Mouse (Mus musculus) limb, embryonic 14.5 days (tissue): ENCODE results near the gene Dpy19l2. TPM values are rescaled to one million over a fixed set of nuclear protein-coding genes. Genes with fewer than 3 reads are reported as not detected.

ENCODE experiments used
- ATAC-seq: fragments of 200-750 bp; cut with Nextera tagmentation; 2 replicates; pipeline ENCODE4 v1.8.0; 2017; ENCODE audit warnings: low read depth, moderate number of reproducible peaks, moderate TSS enrichment; ENCODE audit not compliant: low FRiP score
- DNase-seq: peaks from one replicate; pipeline ENCODE4 v3.0.0-alpha.2; 2015; ENCODE audit warnings: low spot score
- H3K27ac ChIP-seq: fragments of 300-500 bp; sonication (generic); replicated peaks from 2 replicates; pipeline ENCODE4 v1.5.1; 2014; ENCODE audit warnings: low read depth, mild to moderate bottlenecking, low read length, moderate library complexity, mixed read lengths
- H3K27me3 ChIP-seq: fragments of 300-500 bp; sonication (generic); 2 replicates; pipeline ENCODE4 v1.6.1; 2014; ENCODE audit warnings: low read length, mixed read lengths; ENCODE audit not compliant: control insufficient read depth, insufficient read depth
- H3K36me3 ChIP-seq: fragments of 300-500 bp; sonication (generic); 2 replicates; pipeline ENCODE4 v1.6.1; 2014; ENCODE audit warnings: mild to moderate bottlenecking, low read length, moderate library complexity, mixed read lengths; ENCODE audit not compliant: control insufficient read depth, insufficient read depth
- H3K4me1 ChIP-seq: fragments of 300-500 bp; sonication (generic); 2 replicates; pipeline ENCODE4 v1.6.1; 2014; ENCODE audit warnings: antibody characterized with exemption, low read length, mixed read lengths; ENCODE audit not compliant: control insufficient read depth, insufficient read depth
- H3K4me2 ChIP-seq: fragments of 300-500 bp; sonication (generic); replicated peaks from 2 replicates; pipeline ENCODE4 v1.6.1; 2014; ENCODE audit warnings: low read depth, mild to moderate bottlenecking, low read length, moderate library complexity; ENCODE audit not compliant: severe bottlenecking
- H3K4me3 ChIP-seq: fragments of 300-500 bp; sonication (generic); replicated peaks from 2 replicates; pipeline ENCODE4 v1.5.1; 2014; ENCODE audit warnings: low read length
- H3K9ac ChIP-seq: fragments of 300-500 bp; sonication (generic); 2 replicates; pipeline ENCODE4 v1.6.1; 2014; ENCODE audit warnings: mild to moderate bottlenecking, low read depth, low read length, moderate library complexity; ENCODE audit not compliant: severe bottlenecking
- H3K9me3 ChIP-seq: fragments of 300-500 bp; sonication (generic); 2 replicates; pipeline ENCODE4 v1.6.1; 2016; ENCODE audit warnings: low read length; ENCODE audit not compliant: control insufficient read depth
- POLR2A ChIP-seq: fragments of 200-500 bp; IDR thresholded peaks from 2 replicates; pipeline ENCODE4 v1.8.0; 2012; ENCODE audit warnings: inconsistent platforms, mild to moderate bottlenecking, moderate library complexity, borderline replicate concordance; ENCODE audit not compliant: insufficient read depth, insufficient read length; ENCODE audit errors: extremely low read depth
- WGBS: fragments of 180-500 bp; shearing (Covaris S2); extraction: QIAGEN DNeasy Blood & Tissue Kit; methylation state at CpG from one replicate; pipeline ENCODE4 v1.1.7; 2014; 5-methylcytosine and 5-hydroxymethylcytosine counted together
- polyA plus RNA-seq, 2 experiments: library from polyadenylated mRNA; depleted of rRNA in 1 of 2; stranded (reverse) in 1 of 2; unstranded in 1 of 2; fragments of >200 nt; fragmentation: Nextera tagmentation in 1 of 2; extraction: Ambion mirVana in 1 of 2; gene quantifications; 2 replicates each; pipeline versions ENCODE4 v1.2.1 to v1.2.3; 2012 to 2014

Gene Dpy19l2
- polyA plus RNA-seq, 2 experiments: 0.03 to 0.07 TPM

DNA sequence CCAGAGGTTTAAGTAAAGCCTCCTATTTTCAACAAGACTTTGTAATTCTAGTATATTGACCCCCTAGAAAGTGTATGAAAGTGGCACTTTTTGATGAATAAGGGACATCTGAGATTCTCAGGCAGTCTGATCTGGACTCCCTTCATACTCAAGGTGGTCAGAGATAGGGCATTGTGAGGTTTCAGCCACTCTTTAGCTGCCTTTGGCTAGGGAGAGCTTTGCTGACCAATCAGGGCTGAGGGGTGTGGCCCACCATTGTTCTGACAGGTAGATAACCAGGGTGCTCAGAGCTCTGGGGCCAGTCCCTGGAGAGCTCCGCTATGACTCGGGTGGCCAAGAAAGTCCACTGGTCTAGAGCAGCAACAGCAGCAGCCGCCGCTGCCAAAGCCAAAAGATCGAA, 71.2 kb downstream of the Dpy19l2 start, which contains the start of gene Cypt4:
TSS of gene Cypt4 (plus strand) at position 301 of the 400 bp plus-strand sequence.
- no peaks in the 10 kb centered on the region for H3K4me1 ChIP-seq
- no peak for TF ChIP-seq POLR2A
- no peak for ATAC-seq
- no peaks in the 10 kb centered on the region for H3K27me3 ChIP-seq
- no peak within 1 kb of the TSS for H3K4me2 ChIP-seq
- H3K9me3 ChIP-seq: no peaks in the 10 kb centered on the region
- DNase-seq: no peak
- H3K9ac ChIP-seq: no peak within 1 kb of the TSS
- H3K27ac ChIP-seq: no peak within 1 kb of the TSS
- H3K36me3 ChIP-seq: no peaks in the 10 kb centered on the region
- no peak within 1 kb of the TSS for H3K4me3 ChIP-seq
- 94% methylated on average over 5 of the region's 5 CpGs for WGBS

DNA sequence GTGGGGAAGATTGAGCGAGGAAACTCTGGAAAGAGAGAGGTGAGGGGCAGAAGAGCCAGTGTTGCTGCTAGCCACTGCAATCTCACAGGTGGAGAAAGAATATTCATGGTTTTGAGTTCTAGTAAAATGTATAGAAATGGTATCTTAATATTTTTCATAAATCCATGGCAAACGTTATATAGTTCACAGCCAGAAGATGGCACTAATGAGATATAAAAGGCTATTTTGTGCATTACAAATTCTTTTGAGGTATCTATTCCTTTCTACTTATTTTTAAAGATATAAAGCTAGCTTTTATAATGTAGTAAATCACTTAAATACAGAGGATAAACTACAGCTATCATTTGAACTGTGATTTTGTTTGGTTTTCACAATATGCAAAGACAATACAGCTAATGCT, 157.9 kb downstream of the Dpy19l2 start:
- no peak for TF ChIP-seq POLR2A
- DNase-seq: no peak
- ATAC-seq: no peak

DNA sequence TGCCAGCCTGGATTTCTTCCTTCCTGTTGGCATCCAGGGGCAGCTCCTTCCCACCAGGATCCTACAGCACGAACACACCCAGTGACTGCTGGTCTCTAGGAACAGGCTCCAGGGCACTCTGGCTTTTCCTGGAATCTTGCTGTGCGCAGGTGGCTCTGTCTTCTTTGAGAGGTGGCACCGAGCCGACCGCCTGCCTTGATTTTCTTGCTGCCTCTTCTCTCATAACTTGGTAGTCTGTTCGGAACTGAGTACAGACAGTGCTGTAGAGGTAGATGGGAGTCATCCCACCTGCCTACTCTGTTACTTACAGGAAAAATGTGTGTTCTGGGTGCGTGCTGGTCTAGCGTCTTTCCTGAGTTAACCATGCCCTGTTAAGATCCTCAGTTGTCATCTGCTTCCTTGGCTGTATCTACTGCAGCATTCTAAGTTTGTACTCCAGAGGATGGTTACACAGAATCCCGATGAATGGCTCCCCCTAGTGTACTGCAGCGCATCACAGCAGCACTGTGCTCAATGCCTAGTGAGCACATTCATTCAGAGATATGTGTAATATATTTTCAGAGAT, 179.4 kb downstream of the Dpy19l2 start:
- Histone ChIP-seq H3K27ac (no peak overlapping the region), H3K36me3 (no peaks in the 10 kb centered on the region), H3K27me3 (no peaks in the 10 kb centered on the region), H3K4me1 (no peaks in the 10 kb centered on the region; the same call in none of the 2 replicates), H3K9me3 (no peaks in the 10 kb centered on the region), H3K4me3 (no peak overlapping the region), H3K9ac (no peak overlapping the region), H3K4me2 (no peak overlapping the region)
- WGBS: 61% methylated on average over 10 of the region's 10 CpGs
- ATAC-seq (no peak; the same call in 1 of the 2 replicates), DNase-seq (peak; percentile 71)
- TF ChIP-seq POLR2A: no peak

More for the DNA sequence above, 157.9 kb downstream of the Dpy19l2 start:
- Histone ChIP-seq H3K9ac (no peak overlapping the region), H3K4me2 (no peak overlapping the region), H3K27ac (no peak overlapping the region), H3K27me3 (no peaks in the 10 kb centered on the region), H3K4me1 (no peaks in the 10 kb centered on the region), H3K9me3 (no peaks in the 10 kb centered on the region), H3K4me3 (no peak overlapping the region), H3K36me3 (no peaks in the 10 kb centered on the region)
- 36% methylated on average over 2 of the region's 2 CpGs for WGBS

DNA sequence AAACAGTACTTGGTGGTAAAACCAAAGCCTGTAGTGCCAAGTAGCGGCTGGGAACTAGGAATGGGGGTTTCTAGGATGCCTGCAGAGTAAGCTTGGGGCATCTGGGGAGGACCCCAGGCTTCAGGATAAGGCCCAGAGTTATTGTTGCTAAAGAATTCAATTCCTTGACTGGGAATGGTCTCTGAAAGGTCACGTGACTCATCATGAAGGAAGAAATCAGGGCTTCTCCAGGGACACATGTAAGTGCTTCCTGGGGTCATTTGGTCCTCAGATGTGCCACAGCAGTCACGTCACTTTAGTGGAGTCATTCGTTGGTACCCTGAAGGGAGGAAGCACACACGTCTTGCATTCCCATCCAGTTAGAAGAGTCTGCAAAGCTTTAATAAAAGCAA, 182.0 kb downstream of the Dpy19l2 start:
- no peak for ATAC-seq
- no peaks in the 10 kb centered on the region for H3K36me3 ChIP-seq
- no peak overlapping the region for H3K4me3 ChIP-seq
- H3K27ac ChIP-seq: no peak overlapping the region
- no peak for DNase-seq
- H3K27me3 ChIP-seq: no peaks in the 10 kb centered on the region
- no peaks in the 10 kb centered on the region for H3K9me3 ChIP-seq
- H3K9ac ChIP-seq: no peak overlapping the region
- TF ChIP-seq POLR2A: no peak
- WGBS: 69% methylated on average over 5 of the region's 5 CpGs
- no peak overlapping the region for H3K4me2 ChIP-seq
- H3K4me1 ChIP-seq: no peaks in the 10 kb centered on the region; the same call in none of the 2 replicates

DNA sequence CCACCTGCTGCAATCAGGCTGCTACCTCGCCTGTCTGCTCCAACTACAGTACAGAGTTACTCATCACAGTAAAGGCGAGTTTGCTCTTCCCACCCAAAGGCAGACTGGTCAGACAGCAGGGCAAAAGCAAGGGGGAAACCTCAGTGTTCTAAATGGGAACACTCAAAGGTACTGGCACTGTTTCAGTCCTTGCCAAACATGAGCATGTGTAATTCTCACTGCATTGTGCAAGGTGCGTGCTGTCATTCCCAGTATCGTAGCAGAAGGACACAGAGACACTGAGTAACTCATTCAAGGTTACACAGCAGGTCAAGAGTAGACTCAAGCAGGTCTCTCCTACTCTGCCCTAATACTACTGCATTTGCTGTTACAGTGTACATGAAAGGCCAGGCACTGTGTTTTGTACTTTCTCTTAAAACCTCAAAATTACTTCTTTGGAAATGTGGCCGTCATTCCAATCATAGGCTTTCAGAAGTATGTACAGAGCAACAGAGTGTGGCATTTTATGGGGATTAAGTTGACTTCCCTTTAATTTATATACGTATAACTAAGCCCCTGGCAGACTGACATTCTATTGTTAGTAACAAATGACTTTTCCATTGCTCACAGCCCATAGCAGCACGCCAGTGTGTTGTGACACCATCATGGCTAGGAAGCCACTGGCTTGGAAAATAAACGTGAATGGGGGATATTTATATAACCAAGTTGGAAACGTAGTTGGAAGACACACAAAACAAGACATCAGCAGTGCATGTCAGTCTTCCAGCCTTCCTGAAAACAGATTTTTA, 182.6 kb downstream of the Dpy19l2 start:
- H3K9ac ChIP-seq: no peak overlapping the region
- no peaks in the 10 kb centered on the region for H3K9me3 ChIP-seq
- H3K4me1 ChIP-seq: no peaks in the 10 kb centered on the region; the same call in none of the 2 replicates
- DNase-seq (no peak), ATAC-seq (no peak)
- no peaks in the 10 kb centered on the region for H3K27me3 ChIP-seq
- no peaks in the 10 kb centered on the region for H3K36me3 ChIP-seq
- H3K4me2 ChIP-seq: no peak overlapping the region
- no peak overlapping the region for H3K27ac ChIP-seq
- no peak for TF ChIP-seq POLR2A
- 61% methylated on average over 9 of the region's 9 CpGs for WGBS
- no peak overlapping the region for H3K4me3 ChIP-seq
